Mouse (Mus musculus) testis, adult 2 months (tissue): Measurements from ENCODE around the gene Rcc1. TPM values are rescaled to one million over a fixed set of nuclear protein-coding genes. Genes with fewer than 3 reads are reported as not detected.

Experiments used
- H3K27ac ChIP-seq: fragments of 200-500 bp; 2 replicates; pipeline ENCODE4 v1.5.1; 2012; ENCODE audit warnings: low read depth, low read length; ENCODE audit not compliant: control insufficient read depth, insufficient read depth
- H3K27me3 ChIP-seq: fragments of 200-500 bp; 2 replicates; pipeline ENCODE4 v1.6.1; 2012; ENCODE audit warnings: mild to moderate bottlenecking, low read length, moderate library complexity; ENCODE audit not compliant: control insufficient read depth, insufficient read depth
- H3K36me3 ChIP-seq: fragments of 200-500 bp; 2 replicates; pipeline ENCODE4 v1.6.1; 2012; ENCODE audit warnings: mild to moderate bottlenecking, low read length; ENCODE audit not compliant: control insufficient read depth, insufficient read depth
- H3K4me1 ChIP-seq: fragments of 200-500 bp; 2 replicates; pipeline ENCODE4 v1.6.1; 2012; ENCODE audit warnings: low read length; ENCODE audit not compliant: control insufficient read depth, insufficient read depth
- H3K4me3 ChIP-seq: fragments of 200-500 bp; 2 replicates; pipeline ENCODE4 v1.5.1; 2012; ENCODE audit warnings: low read depth, mild to moderate bottlenecking, low read length, moderate library complexity, mixed read lengths; ENCODE audit not compliant: control insufficient read depth
- CTCF ChIP-seq: fragments of 200-500 bp; IDR thresholded peaks from 2 replicates; pipeline ENCODE4 v1.5.1; 2012; ENCODE audit warnings: low read depth, mild to moderate bottlenecking, inconsistent platforms, low read length, moderate library complexity; ENCODE audit not compliant: control insufficient read depth, insufficient read depth, insufficient replicate concordance
- POLR2A ChIP-seq: fragments of 200-500 bp; IDR thresholded peaks from 2 replicates; pipeline ENCODE4 v1.6.1; 2012; ENCODE audit warnings: low read depth, mild to moderate bottlenecking, inconsistent platforms, low read length, moderate library complexity; ENCODE audit not compliant: control insufficient read depth
- polyA plus RNA-seq: library from polyadenylated mRNA; depleted of rRNA; stranded (reverse); fragments of >200 nt; gene quantifications from 2 replicates; pipeline ENCODE4 v1.2.3, GENCODE M21; 2012

Gene Rcc1
- polyA plus RNA-seq, 1 experiment: 179 TPM

DNA sequence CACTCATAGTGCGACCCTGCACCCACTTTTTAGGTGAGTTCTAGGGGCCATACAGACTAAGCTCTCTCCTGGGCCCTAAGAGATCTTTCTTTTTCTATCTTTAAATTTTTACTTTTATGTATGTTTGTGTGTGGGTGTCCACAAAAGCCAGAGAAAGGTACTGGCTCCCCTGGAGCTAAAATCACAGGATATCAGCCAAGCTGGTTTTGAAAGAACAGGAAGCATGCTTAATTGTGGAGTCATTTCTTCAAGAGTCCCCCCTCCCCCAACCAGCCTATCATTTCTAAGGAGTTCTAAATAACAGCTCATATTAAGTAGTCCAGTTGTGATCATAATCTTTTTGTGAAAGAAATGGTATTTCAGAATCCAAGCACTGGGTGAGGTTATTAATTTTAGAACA is 20.4 kb upstream of the Rcc1 start:
- Histone ChIP-seq H3K36me3 (peaks cover 7% of the 10 kb centered on the region), H3K4me1 (no peaks in the 10 kb centered on the region), H3K4me3 (no peak overlapping the region), H3K27ac (no peak overlapping the region), H3K27me3 (no peaks in the 10 kb centered on the region)
- TF ChIP-seq CTCF (no peak), POLR2A (no peak)

DNA sequence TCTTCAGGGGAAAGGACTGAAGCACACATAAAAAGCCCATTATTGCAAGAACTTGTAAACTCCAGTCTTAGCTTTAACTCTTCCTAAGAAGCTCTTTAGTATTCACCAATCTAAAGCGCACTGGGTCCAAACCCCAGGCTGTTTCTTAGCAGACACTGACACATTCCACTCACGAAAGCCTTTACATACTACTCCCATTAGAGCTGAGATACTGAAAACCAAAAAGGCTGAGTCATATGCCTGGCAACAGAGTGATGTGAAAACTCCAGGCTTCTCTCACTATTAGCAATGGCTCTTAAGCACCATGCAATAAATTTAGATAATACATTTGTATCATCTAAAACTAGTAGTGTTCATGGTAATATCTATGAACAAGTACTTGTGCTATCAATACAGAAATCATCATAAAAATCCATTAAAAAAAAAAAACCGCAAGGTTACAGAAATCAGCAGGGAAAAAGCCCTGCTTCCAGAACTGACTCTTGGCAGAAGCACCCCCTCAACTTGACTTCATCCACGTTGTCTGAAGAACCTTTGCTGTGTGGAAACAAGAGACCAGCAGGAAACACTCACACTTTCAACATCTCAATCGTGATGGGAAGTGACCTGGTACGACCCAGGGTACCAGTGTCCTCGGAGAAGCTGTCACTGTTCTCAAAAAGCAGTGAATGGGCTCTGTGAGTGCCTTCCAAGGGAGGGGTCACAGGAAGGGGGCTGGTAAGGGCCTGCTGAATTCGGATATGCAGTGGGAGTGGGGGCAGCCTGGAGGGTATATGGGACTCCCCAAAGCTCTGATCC is 16.7 kb upstream of the Rcc1 start:
- TF ChIP-seq CTCF (no peak), POLR2A (no peak)
- no peak overlapping the region for H3K27ac ChIP-seq
- H3K27me3 ChIP-seq: no peaks in the 10 kb centered on the region
- peaks cover 5% of the 10 kb centered on the region for H3K36me3 ChIP-seq
- no peaks in the 10 kb centered on the region for H3K4me1 ChIP-seq
- no peak overlapping the region for H3K4me3 ChIP-seq

DNA sequence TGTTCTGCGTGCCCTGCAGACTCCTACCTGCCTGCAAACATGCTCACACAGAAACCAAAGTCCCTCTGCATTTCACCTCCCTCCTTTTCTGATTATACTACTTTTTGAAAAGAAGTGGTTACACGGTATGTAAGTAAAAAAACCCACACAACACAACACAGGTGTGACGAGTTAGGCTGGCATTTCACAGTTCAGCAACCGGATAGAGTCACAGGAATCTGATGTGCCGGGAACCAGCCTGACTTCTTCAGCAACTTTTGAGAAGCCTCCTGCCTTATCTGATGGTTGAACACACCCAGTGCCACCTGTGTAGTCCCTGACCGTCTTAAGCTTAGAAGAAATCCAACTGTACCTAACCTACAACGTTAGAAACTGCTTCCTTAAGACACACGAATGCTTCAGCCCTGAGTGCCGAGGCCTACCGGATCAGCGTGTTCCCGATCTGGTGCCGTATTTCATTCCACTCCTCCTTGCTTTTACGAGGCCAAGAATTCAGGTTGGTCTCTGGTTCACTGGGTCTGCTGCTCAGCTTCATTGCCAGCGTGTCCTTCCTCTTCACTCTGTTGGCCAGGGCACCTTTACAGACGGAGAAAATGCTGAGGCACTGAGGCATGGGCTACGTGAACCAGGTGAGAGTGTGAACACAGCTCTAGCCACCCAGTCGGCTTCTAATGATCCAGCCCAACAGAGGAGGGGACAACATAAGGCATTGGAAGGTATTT is 14.2 kb upstream of the Rcc1 start:
- TF ChIP-seq POLR2A: no peak
- no peak for TF ChIP-seq CTCF
- H3K27me3 ChIP-seq: no peaks in the 10 kb centered on the region
- peaks cover 6% of the 10 kb centered on the region for H3K36me3 ChIP-seq
- H3K27ac ChIP-seq: no peak overlapping the region
- H3K4me3 ChIP-seq: no peak overlapping the region
- no peaks in the 10 kb centered on the region for H3K4me1 ChIP-seq

DNA sequence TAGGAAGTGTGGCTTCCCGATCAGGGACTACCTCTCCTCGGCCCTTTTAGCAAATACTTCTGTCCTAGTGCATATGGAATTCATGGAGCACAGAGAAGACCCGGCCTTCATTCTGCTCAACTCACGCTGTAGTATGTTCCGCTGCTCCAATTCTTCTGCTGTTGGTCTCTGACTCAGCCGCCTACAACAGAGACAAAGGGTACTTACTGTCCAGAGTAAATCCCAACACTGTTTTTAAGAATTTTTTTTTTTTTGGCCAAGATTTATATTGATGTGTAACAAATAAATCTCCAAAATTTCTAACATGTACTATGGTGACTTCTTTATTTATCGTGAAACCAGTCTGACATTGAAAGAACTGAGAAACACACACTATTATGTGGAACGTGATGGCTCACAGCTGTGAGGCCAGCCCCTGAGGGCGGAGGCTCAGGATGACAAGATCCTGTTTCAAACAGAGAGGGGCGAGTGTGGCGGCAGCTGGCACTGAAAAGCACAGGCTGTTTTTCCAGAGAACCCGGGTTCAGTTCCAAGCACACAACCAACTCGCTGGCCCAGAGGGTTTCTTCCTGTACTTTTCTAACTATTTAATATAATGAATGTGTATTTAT is 12.2 kb upstream of the Rcc1 start:
- H3K27me3 ChIP-seq: no peaks in the 10 kb centered on the region
- H3K4me1 ChIP-seq: no peaks in the 10 kb centered on the region
- TF ChIP-seq CTCF: no peak
- TF ChIP-seq POLR2A: no peak
- H3K4me3 ChIP-seq: no peak overlapping the region
- no peak overlapping the region for H3K27ac ChIP-seq
- H3K36me3 ChIP-seq: peaks cover 4% of the 10 kb centered on the region

DNA sequence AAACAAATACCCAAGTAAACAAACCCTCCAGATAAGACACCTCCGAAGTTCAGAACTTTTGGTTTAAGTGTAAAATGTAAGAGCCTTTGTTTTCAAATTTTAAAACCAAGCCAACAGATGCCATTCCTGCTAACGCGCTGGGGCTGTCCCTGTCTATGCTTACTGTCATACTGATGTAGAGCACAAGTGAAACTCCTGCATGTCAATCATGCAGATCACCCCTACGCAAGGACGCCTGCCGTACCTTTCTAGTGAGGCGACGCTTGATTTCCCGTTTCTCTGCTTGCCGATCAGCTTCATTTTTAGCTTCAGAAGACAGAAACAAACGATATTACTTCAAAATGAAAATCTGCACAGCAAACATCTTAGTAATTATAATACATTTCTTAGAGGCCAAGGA is 10.1 kb upstream of the Rcc1 start:
- H3K27ac ChIP-seq: no peak overlapping the region
- H3K4me3 ChIP-seq: no peak overlapping the region
- TF ChIP-seq CTCF (no peak), POLR2A (no peak)
- peaks cover 2% of the 10 kb centered on the region for H3K36me3 ChIP-seq
- no peaks in the 10 kb centered on the region for H3K27me3 ChIP-seq
- no peaks in the 10 kb centered on the region for H3K4me1 ChIP-seq

DNA sequence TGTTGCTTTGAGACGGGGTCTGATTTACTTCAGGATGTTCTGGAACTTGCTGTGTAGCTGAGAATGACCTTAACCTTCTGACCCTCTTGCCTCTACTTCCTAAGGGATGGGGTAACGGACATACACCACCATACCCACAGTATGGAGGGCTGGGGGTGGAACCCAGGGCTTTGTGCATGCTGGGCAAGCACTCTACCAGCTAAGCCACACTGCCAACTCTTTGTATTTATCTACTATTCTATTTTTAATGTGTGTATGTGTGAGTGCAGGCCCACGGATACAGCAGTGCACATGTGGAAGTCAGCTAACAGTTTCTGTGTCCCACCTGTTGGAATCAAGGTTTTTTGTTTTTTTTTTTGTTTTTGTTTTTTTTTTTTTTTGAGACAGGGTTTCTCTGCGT is 6.1 kb upstream of the Rcc1 start:
- Histone ChIP-seq H3K36me3 (peaks cover under 1% of the 10 kb centered on the region; the same call in 1 of the 2 replicates), H3K27ac (no peak overlapping the region), H3K27me3 (no peaks in the 10 kb centered on the region), H3K4me3 (no peak overlapping the region), H3K4me1 (peaks cover 3% of the 10 kb centered on the region)
- TF ChIP-seq POLR2A (no peak), CTCF (no peak)

DNA sequence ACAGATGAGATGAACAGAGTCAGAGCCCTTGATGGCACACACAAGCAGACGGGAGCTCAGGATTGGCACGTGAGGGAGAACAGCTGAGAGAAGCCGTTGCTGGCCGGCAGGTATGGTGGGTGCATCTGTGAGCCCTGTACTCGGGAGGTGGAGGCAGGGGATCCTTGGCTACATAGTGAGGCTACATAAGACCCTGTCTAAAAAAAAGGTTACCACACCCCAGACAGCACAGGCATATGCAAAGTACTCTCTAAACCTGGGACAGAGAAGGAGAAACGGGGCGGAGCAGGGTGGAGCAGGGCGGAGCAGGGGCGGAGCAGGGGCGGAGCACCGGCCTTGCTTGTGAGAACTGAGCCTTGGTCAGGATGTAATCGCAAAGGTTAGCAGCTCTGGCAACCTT is 2.8 kb upstream of the Rcc1 start:
- H3K4me3 ChIP-seq: peak overlapping the region; percentile 86
- peak overlapping the region; percentile 86 for H3K27ac ChIP-seq
- H3K36me3 ChIP-seq: no peaks in the 10 kb centered on the region; the same call in 1 of the 2 replicates
- H3K27me3 ChIP-seq: no peaks in the 10 kb centered on the region
- no peak for TF ChIP-seq CTCF
- TF ChIP-seq POLR2A: peak; percentile 64; the same call in 1 of the 2 replicates
- peaks cover 7% of the 10 kb centered on the region for H3K4me1 ChIP-seq
